Comparison of ENCODE assay signal across 8 mouse cellular contexts in genomic region chr5:76905405-76906154, GRCm38 (mm10). TPM values are rescaled to one million over a fixed set of nuclear protein-coding genes. Genes with fewer than 3 reads are reported as not detected.
DNase-seq lines count a peak whose midpoint lies in the region; ATAC-seq and TF ChIP-seq lines count a peak whose summit lies in the region.

Gene Aasdh (minus strand): TSS chr5:76905514.

- DNase-seq in ZHBTc4 (ENCODE audit: low read depth, low spot score), result peak; percentile 98
- DNase-seq in gastrocnemius, adult 2 months, result peak; percentile 98
- peak; percentile 98 for DNase-seq in hindbrain, postnatal 0 days (ENCODE audit: low spot score)
- DNase-seq in left cerebral cortex, adult 2 months (ENCODE audit: extremely low spot score in 1 of 2, low spot score in 2 of 2), result peak; percentile 95 to 98
- DNase-seq in right cerebral cortex, adult 2 months (ENCODE audit: low spot score in 2 of 2), result peak; percentile 96 to 97
- DNase-seq in urinary bladder, postnatal 14 days (ENCODE audit: low spot score), result peak; percentile 97

- ATAC-seq in common myeloid progenitor, adult 5-6 weeks (replicated peaks; ENCODE audit: low read depth, poor library complexity, severe bottlenecking), result peak; percentile 95
- ATAC-seq in hindbrain, postnatal 0 days, result peak; percentile 99
- ATAC-seq in megakaryocyte, adult 5-6 weeks (ENCODE audit: poor library complexity, severe bottlenecking), result peak; percentile 98

- intact Hi-C loops in gastrocnemius, adult 2 months (cut with DNase I), result loop anchor here (2.0 to 10.0 kb wide), 3 partner anchors 45 to 409 kb away; partner anchors contain the start of genes Noa1, Paics, Polr2b and Ppat
- intact Hi-C loops in left cerebral cortex, adult 2 months (cut with DNase I), result loop anchor here (1.0 to 2.0 kb wide), 2 partner anchors 46 to 69 kb away; partner anchors contain the start of genes Paics, Ppat and Srp72

- no peaks in the 10 kb centered on the region for H3K36me3 ChIP-seq in hindbrain, postnatal 0 days (ENCODE audit: insufficient read depth, low read length)

- under 1% methylated on average over 47 of the region's 47 CpGs for WGBS in hindbrain, postnatal 0 days

- H3K27me3 ChIP-seq in hindbrain, postnatal 0 days (ENCODE audit: insufficient read depth, low read length), result no peaks in the 10 kb centered on the region

- H3K9ac ChIP-seq in hindbrain, postnatal 0 days (replicated peaks; ENCODE audit: low read length), result peak within 1 kb of the TSS; percentile 92

- peak; percentile 38 for TF ChIP-seq CTCF in gastrocnemius, adult 2 months (IDR thresholded peaks at IDR 0.05)
- TF ChIP-seq CTCF in hindbrain, postnatal 0 days (IDR thresholded peaks at IDR 0.05; ENCODE audit: low read depth), result peak; percentile 40
- peak; percentile 46 for TF ChIP-seq CTCF in left cerebral cortex, adult 2 months (IDR thresholded peaks at IDR 0.05)

- H3K9me3 ChIP-seq in hindbrain, postnatal 0 days (ENCODE audit: low read length), result no peaks in the 10 kb centered on the region

- peak within 1 kb of the TSS; percentile 83 for H3K4me3 ChIP-seq in gastrocnemius, adult 2 months
- peak within 1 kb of the TSS; percentile 75 for H3K4me3 ChIP-seq in hindbrain, postnatal 0 days (ENCODE audit: low read length)
- peak within 1 kb of the TSS; percentile 91 for H3K4me3 ChIP-seq in left cerebral cortex, adult 2 months

- H3K4me2 ChIP-seq in hindbrain, postnatal 0 days (ENCODE audit: low read depth, low read length), result peak within 1 kb of the TSS; percentile 87

- H3K4me1 ChIP-seq in hindbrain, postnatal 0 days (ENCODE audit: insufficient read depth, low read length), result no peaks in the 10 kb centered on the region

- H3K27ac ChIP-seq in gastrocnemius, adult 2 months, result peak within 1 kb of the TSS; percentile 99
- H3K27ac ChIP-seq in hindbrain, postnatal 0 days, result peak within 1 kb of the TSS; percentile 90
- peak within 1 kb of the TSS; percentile 98 for H3K27ac ChIP-seq in left cerebral cortex, adult 2 months

RNA-seq across cellular contexts. Expression of gene Aasdh, which starts in this region (rescaled TPM):
- 33.4 and 46.2 TPM in 2 replicates for total RNA-seq in common myeloid progenitor, adult 5-6 weeks (2017)
- total RNA-seq in gastrocnemius, adult 2 months (2021), result 10 to 100 TPM in 1 of 2 experiments, 1 to 10 TPM in 1; 9.6 to 12.9 TPM
- 9.9 and 15.1 TPM in 2 replicates for total RNA-seq in hindbrain, postnatal 0 days (2014; rRNA removed)
- polyA plus RNA-seq in hindbrain, postnatal 0 days (2015; fragmentation: Nextera tagmentation; extraction: Ambion mirVana), result 10.2 and 12.8 TPM in 2 replicates
- total RNA-seq in left cerebral cortex, adult 2 months (2021), result 10 to 100 TPM; 23.1 to 23.5 TPM
- 6.4 and 7.6 TPM in 2 replicates for total RNA-seq in megakaryocyte, adult 5-6 weeks (2015)
- total RNA-seq in megakaryocyte, adult 5-6 weeks (2017), result 13.3 and 14.4 TPM in 2 replicates

Comparison
In these comparisons a context has a peak if more than half of its experiments do, and no peak if none do; other contexts are left out.
1. Peak in every context shown above with its lines: DNase-seq, ATAC-seq, H3K4me3 ChIP-seq and H3K27ac ChIP-seq.